Mouse (Mus musculus) kidney, adult 2 months (tissue): ENCODE data around the gene Mbd6. TPM values are rescaled to one million over a fixed set of nuclear protein-coding genes. Genes with fewer than 3 reads are reported as not detected.

Source experiments
- DNase-seq: peaks from one replicate; pipeline ENCODE4 v3.0.0; 2021
- H3K27ac ChIP-seq: fragments of 200-500 bp; 2 replicates; pipeline ENCODE4 v1.5.1; 2012; ENCODE audit warnings: low read depth, low read length, control low read depth, inconsistent platforms; ENCODE audit not compliant: insufficient read depth
- H3K27me3 ChIP-seq: fragments of 200-500 bp; replicated peaks from 2 replicates; pipeline ENCODE4 v1.6.1; 2012; ENCODE audit warnings: mild to moderate bottlenecking, moderate library complexity, low read length, inconsistent platforms; ENCODE audit not compliant: control insufficient read depth, insufficient read depth
- H3K36me3 ChIP-seq: fragments of 200-500 bp; 2 replicates; pipeline ENCODE4 v1.6.1; 2012; ENCODE audit warnings: mild to moderate bottlenecking, moderate library complexity, low read length, inconsistent platforms; ENCODE audit not compliant: control insufficient read depth, insufficient read depth
- H3K4me1 ChIP-seq: fragments of 200-500 bp; 2 replicates; pipeline ENCODE4 v1.6.1; 2011; ENCODE audit warnings: low read length; ENCODE audit not compliant: control insufficient read depth, insufficient read depth
- H3K4me3 ChIP-seq: fragments of 200-500 bp; 2 replicates; pipeline ENCODE4 v1.5.1; 2011; ENCODE audit warnings: mild to moderate bottlenecking, low read depth, low read length, control low read depth; ENCODE audit not compliant: insufficient read depth
- CTCF ChIP-seq: fragments of 200-500 bp; conservative IDR thresholded peaks from 2 replicates; pipeline ENCODE4 v1.5.1; 2011; ENCODE audit warnings: low read depth, mild to moderate bottlenecking, control low read depth, low read length, moderate library complexity, mixed read lengths; ENCODE audit not compliant: insufficient read depth, insufficient read length
- POLR2A ChIP-seq: fragments of 200-500 bp; IDR thresholded peaks from one replicate; pipeline ENCODE4 v1.6.1; 2011; ENCODE audit warnings: low read depth, low read length, control low read depth
- WGBS: fragments of 180-500 bp; shearing (Covaris S2); methylation state at CpG from one replicate; pipeline ENCODE4 v1.1.7; 2018; 5-methylcytosine and 5-hydroxymethylcytosine counted together
- polyA plus RNA-seq: library from polyadenylated mRNA; depleted of rRNA; stranded (reverse); fragments of >200 nt; gene quantifications from 2 replicates; pipeline ENCODE4 v1.2.3, GENCODE M21; 2012

Mbd6 gene
- polyA plus RNA-seq, 1 experiment, result 26.8 TPM

DNA sequence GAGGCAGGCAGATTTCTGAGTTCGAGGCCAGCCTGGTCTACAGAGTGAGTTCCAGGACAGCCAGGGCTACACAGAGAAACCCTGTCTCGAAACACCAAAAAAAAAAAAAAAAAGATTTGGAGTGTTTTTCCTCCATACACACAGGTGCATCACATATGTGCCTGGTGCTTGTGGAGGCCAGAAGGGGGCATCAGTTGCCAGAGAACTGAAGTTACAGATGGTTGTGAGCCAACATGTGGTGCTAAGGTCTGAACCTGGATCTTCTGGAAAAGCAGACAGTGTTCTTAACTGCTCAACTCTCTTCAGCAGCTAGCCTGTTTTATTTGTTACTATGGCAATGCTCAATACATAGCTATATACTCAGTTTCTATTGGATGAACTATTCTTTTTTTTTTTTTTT, 9.1 kb downstream of the Mbd6 start:
- 100% methylated on average over 2 of the region's 2 CpGs for WGBS
- H3K4me3 ChIP-seq, result no peak overlapping the region
- H3K36me3 ChIP-seq, result peaks cover 4% of the 10 kb centered on the region
- no peaks in the 10 kb centered on the region for H3K4me1 ChIP-seq
- no peak overlapping the region for H3K27ac ChIP-seq
- TF ChIP-seq CTCF, result peak; percentile 23; the same call in 1 of the 2 replicates
- TF ChIP-seq POLR2A, result no peak
- no peak for DNase-seq
- H3K27me3 ChIP-seq, result no peaks in the 10 kb centered on the region

DNA sequence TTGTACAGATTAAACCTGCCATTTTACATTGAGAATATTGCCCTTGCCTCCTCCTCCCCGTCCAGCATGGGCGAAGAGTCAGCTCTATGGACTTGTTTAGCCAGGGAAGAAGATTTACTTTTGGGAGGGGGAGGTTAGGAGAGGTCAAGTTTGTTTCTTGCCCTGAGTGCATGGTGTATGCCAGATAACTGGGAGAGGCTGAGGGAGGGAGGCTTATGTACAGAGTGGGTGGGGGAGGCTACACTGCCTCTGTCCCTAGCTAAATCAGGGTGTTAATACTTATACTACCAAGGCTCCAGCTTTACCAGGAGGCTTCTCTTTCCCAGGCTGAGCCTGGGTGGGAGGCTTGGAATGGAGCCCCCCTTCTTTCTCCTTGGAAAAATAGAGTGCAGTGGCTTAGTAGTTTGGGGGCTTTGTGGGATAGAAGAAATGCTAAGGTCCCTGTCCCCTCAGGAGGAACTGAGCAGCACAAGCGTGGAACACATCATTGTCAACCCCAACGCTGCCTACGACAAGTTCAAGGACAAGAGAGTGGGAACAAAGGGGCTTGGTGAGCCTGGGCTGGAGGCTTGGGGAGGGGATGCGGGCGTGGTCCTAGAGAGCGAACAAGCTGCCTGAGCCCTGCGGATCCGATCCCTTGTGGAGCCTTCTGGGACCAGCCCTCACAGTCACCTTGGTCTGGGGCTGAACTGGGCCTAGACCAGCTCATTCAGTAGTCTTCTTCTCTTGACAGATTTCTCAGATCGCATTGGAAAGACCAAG, 14.4 kb downstream of the Mbd6 start:
- H3K36me3 ChIP-seq, result 0 out of 2 replicates have a peak, but pooled peaks cover 1% of the 10 kb centered on the region
- WGBS, result 91% methylated on average over 11 of the region's 11 CpGs

DNA sequence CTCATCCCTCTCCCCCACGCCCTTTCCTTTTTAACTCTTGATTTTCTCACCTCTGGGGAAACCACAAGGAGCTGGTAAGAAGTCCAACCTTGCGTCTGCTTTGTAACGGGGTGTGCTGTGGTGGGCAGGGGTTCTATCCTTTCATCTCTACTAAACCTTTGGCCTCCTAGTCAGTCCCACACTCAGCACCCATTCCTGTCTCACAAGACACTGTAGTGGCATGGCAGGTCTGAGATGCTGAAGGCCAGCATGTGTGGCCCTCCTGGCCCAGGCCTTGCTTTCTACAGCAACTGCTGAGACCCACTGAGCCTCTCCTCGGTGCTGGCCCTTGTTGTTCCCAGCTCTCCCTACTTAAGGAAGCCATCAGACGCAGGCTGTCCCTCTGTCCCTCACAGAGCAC, 16.4 kb downstream of the Mbd6 start:
- DNase-seq, result no peak
- peaks cover 2% of the 10 kb centered on the region for H3K4me1 ChIP-seq
- WGBS, result 91% methylated on average over 5 of the region's 5 CpGs
- no peak overlapping the region for H3K4me3 ChIP-seq
- 0 out of 2 replicates have a peak, but pooled peaks cover 1% of the 10 kb centered on the region for H3K36me3 ChIP-seq
- no peak for TF ChIP-seq CTCF
- TF ChIP-seq POLR2A, result no peak
- H3K27me3 ChIP-seq, result no peaks in the 10 kb centered on the region
- H3K27ac ChIP-seq, result no peak overlapping the region

More for the DNA sequence above, 14.4 kb downstream of the Mbd6 start:
- no peaks in the 10 kb centered on the region for H3K27me3 ChIP-seq
- no peaks in the 10 kb centered on the region for H3K4me1 ChIP-seq
- H3K4me3 ChIP-seq, result no peak overlapping the region
- H3K27ac ChIP-seq, result no peak overlapping the region
- TF ChIP-seq POLR2A (no peak), CTCF (no peak)
- DNase-seq, result no peak

DNA sequence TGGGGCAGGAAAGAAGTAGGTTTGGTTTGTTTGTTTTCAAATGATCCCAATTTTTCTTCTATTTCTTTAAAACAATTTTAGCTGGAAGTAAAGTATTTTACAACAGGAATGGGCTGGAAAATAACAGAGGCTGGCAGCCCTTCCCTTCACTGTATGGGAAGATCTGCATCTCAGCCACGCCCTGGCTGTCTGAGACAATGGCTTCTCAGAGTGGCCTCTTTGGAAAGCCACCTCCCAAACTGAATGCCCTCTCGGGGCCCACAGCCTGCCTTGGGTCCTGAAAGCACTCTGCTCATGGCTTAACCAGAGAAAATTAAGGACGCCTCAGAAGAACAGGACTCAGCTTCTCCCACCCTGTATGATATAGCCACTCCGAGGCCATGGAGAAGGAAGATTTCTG, 18.9 kb downstream of the Mbd6 start:
- no peak overlapping the region for H3K27ac ChIP-seq
- TF ChIP-seq POLR2A (no peak), CTCF (no peak)
- peaks cover 5% of the 10 kb centered on the region for H3K4me1 ChIP-seq
- no peak for DNase-seq
- 82% methylated on average over 4 of the region's 4 CpGs for WGBS
- no peaks in the 10 kb centered on the region for H3K27me3 ChIP-seq
- no peaks in the 10 kb centered on the region for H3K36me3 ChIP-seq
- no peak overlapping the region for H3K4me3 ChIP-seq

DNA sequence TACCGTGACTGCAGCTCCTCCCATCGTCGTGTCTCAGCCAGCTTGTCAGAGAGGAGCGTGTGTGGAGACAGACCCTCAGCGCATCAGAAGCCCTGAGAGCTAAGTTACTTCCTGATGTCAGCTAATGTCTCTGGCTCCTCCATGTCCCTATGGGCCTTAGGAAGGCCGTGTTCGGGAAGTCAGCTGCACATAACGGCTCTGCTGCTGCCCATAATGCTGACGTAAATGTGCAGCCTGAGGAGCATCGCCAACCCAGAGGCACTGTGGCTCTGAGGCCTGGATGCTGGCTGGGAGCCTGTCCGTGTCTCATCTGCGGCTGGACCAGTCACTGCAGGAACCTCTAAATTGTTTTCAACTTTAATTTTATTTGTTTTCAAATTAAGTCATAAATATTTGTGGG, 19.8 kb downstream of the Mbd6 start:
- Histone ChIP-seq H3K36me3 (no peaks in the 10 kb centered on the region), H3K27me3 (no peaks in the 10 kb centered on the region), H3K27ac (no peak overlapping the region), H3K4me1 (peaks cover 5% of the 10 kb centered on the region), H3K4me3 (no peak overlapping the region)
- DNase-seq, result no peak
- WGBS, result 69% methylated on average over 12 of the region's 12 CpGs
- TF ChIP-seq CTCF (no peak), POLR2A (no peak)

DNA sequence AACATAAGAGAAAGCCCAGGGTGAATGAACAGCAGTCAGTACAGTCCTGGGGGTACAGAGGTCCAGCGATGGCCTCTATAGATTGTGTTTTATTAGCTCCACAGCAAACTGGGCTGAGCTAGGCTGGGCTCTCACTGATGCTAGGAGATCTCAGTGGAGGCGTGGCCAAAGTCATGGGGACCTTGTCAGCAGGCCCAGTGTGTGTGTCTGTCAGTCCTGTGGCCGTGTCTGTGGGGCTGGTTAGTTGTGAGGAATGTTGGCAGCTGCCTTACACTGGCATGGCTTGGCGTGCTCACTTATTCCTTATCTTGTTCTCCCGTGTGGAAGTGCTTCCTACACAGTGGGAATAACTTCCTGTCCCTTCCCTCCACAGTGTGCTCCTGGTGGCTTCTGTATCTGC, 20.4 kb downstream of the Mbd6 start:
- Histone ChIP-seq H3K36me3 (no peaks in the 10 kb centered on the region), H3K4me1 (peaks cover 5% of the 10 kb centered on the region), H3K4me3 (no peak overlapping the region), H3K27ac (no peak overlapping the region), H3K27me3 (no peaks in the 10 kb centered on the region)
- TF ChIP-seq CTCF (no peak), POLR2A (no peak)
- no peak for DNase-seq
- WGBS, result 58% methylated on average over 5 of the region's 5 CpGs

DNA sequence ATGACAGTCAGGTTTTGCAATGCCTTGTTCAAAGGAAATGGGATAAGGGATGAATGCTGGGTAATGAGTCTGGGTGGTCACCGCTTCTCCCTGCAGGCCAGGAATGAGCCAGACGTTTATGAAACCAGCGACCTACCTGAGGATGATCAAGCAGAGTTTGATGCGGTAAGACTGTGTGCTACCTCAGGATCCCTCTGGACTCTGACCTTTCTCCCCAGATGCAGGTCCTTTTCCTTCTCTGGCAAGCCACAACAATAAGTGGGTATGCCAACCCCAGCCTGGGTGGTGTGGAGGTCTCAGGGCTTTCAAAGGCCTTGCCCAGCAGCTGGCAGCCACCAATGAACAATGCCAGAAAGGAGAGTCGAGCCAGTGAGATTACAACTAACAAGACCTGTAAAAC, 21.5 kb downstream of the Mbd6 start:
- TF ChIP-seq POLR2A (no peak), CTCF (no peak)
- Histone ChIP-seq H3K27ac (no peak overlapping the region), H3K4me1 (peaks cover 5% of the 10 kb centered on the region), H3K36me3 (no peaks in the 10 kb centered on the region), H3K27me3 (no peaks in the 10 kb centered on the region), H3K4me3 (peak overlapping the region; percentile 91)
- WGBS, result 46% methylated on average over 5 of the region's 5 CpGs
- peak; percentile 50 for DNase-seq
